Mouse (Mus musculus): ENCODE measurements at regions not wholly inside any gene's neighbourhood (a gene's known extent, or its start where the extent isn't known, plus 50 kb on each side); places are given as distances from the start of the nearest gene placed in this dataset.

- DNase-seq (ENCODE audit: low spot score) = no peak
These were observed 288.6 kb downstream of the Plk2 start for GRCm38 (mm10) chr13:110683259-110684041.

DNA sequence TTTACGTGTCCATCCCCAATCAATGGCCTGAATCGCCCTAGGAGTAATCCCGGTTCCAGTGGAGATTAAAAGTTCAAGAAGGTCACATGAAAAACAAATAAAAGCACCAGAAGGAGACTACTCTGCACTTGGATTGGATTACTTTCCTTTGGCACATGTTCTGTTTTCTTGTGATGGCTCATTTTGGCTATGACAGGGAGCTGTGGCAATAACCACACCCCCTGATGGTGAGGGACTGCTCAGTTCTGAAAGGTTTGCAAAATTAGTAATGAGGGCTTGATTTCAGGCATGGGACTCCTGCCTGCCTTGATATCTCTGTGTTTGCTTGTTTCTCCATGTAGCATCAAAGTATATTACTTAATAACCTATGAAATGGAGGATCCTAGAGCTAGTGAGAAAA, 293.9 kb downstream of the Plk2 start:
- no peak for DNase-seq (ENCODE audit: low spot score)

DNA sequence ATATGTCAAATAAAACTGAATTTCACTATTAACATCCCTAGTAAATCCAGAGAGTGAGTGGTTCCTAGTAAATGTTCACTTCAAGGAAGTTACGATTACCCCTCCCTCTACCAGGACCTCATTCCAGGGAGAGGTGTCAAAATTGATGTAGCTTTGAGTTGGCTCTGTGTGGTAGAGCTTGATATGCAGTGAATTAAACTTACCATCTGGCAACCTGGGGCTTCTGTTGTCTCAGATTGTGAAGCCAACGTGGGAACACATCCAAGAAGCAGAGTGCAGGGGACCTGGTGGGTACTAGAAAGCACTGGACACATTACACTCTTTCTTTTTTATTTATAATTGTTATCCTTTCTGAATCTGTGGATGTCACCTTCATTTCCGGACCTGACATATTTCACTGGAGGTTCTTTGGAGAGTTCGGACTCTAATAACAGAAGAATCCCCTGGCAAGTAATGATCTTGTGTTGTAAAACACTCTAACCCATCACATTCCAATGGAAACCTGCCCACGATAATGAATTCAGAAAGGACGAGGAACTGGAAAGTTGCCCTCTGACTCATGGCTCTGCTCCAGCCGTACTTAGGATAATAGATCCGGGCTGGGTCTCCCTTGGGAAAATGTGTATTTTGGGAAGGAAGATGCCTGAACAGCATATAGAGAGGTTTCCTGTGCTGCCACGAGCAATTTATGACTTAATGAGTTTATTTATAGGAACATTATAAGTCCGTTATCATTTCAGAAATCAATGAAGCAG, 295.8 kb downstream of the Plk2 start:
- DNase-seq (ENCODE audit: low spot score) = no peak

- DNase-seq (ENCODE audit: low spot score) = no peak
These were observed 297.9 kb downstream of the Plk2 start for GRCm38 (mm10) chr13:110692696-110693095.

GRCm38 (mm10) chr13:110694876-110695275, 300.0 kb downstream of the Plk2 start:
- no peak for DNase-seq (ENCODE audit: low spot score)

DNA sequence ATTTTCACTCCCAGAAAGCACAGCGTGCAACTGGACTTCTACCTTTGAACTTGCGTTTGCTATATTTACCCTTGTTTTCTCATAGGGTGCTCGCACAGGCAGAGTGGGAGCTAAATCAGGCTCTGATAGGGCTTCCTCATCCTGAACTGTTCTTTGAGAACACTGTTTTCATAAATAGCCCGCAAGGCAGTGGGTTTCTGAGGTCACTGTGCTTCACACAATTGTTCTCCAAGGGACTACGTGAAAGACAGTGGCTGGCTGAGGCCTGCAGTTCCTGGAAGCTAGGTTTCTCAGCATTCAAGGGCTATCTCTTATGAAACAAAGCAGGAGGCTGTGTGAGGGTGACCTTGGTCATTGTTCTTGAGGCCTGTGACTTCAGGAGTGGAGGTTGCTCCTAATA, 301.7 kb downstream of the Plk2 start:
- no peak for DNase-seq (ENCODE audit: low spot score)

GRCm38 (mm10) chr13:110704261-110704660, 309.4 kb downstream of the Plk2 start:
- no peak for DNase-seq (ENCODE audit: low spot score)

DNA sequence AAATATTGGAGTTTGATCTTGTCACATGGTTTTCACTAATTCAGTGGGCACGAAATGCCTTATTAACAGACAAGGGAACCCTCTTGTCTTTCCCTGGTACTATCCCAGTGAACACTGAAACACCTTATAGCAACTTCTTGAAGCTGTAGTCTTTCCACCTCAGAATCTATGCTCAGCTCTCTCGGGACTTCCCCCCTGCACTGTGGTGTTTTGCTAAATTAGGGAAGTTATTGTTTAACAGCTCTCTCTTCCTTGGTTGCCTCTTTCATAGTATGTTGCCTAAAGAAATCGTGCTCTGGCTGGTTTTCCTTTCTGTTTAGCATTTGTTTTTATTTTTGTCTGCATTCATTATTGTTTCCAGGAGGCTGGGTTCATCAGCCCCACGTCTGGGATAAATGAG, 316.0 kb downstream of the Plk2 start:
- no peak for DNase-seq (ENCODE audit: low spot score)

DNA sequence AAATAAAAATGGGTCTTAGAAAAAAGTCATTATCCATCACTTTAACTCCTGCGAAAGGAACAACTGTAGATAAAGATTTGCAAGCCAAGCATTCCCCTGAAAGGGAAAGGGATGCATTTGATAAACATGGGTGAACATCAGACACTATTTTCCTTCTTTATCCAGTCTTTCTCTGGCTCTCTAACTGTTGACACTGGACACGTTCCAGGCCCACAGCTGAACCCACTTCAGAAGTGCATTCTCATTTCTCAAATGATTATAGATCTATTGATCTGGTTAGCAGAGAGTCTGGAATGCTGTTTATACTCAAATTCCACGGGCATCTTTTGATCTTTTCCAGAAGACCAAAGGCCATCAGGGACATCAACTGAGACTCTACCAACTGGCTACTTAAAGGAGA, 317.7 kb downstream of the Plk2 start:
- peak; percentile 11 for DNase-seq (ENCODE audit: low spot score)

DNA sequence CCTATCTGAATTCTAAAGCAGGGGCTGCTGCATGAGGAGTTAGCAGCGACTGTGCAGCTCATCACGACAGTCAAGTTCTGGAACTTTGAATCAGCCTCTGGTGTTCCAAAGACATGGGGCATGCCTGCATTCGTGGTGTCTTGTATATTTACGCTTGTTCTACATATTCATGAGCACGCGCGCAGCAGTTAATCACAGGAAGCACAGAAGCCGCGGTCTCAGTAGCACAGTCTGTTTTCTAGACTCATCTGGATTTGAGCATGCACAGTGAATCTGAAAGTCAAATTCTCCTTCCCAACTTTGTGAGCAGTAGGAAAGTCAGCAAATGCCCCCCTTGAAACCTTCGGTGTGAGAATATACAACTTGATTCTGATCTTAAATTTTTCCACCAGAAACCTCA, 327.3 kb downstream of the Plk2 start:
- no peak for DNase-seq (ENCODE audit: low spot score)

DNA sequence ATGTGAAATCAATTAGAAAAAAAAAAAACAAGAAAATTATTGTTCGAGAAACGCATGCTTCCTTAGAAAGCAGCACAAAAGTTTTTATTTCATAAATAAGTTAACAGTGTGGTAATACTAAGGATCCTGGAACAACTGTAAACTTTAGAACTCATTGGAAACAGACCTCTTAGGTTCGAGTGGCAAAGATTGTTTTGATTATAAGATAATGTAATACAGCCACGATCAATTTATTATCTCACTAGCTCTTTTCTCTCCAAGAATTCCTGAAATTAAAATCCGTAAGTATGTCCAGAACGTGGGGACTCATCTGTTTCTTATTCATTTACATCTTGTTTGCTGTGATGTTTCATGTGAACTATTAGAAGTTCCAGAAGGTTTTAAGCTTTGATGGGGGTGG, 327.9 kb downstream of the Plk2 start:
- DNase-seq (ENCODE audit: low spot score) = no peak

DNA sequence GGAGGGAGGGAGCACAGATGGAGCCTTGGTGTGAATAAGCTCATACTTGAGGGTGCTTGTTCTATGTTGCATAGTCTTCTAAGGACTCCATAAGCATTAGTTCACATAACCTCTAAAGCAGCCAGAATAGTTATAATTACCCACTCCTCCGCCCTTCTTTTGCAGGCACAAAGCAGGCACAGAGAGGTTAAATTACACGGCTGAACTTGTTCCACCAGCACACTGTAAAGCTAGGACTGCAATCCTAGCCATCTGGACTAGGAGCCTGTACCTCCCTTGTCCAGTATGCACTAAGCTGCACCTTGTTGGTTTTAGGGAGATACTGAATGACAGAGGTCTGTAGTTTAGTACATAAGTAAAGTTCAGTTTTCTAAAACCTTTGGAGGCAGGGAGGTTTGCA, 330.0 kb downstream of the Plk2 start:
- no peak for DNase-seq (ENCODE audit: low spot score)

GRCm38 (mm10) chr13:110725821-110726220, 331.0 kb downstream of the Plk2 start:
- DNase-seq (ENCODE audit: low spot score) = no peak

DNA sequence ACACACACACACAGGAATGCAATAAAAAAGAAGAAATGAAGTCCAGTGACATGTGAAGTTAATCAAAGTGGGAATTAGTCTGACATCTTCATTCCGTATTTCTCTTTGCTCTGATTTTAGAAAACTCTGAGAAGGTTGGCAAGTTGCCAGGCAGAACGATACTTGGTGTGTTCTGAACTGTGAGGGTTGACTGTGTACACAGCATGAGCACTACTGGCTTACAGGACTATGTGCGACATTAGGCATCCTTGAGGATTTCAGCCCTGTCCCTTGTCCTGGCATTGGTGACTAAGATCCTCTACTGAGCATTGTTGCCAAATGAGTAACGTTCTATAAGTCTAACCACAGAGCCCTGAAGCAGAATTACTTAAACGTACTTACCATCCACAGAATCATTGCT, 340.7 kb downstream of the Plk2 start:
- DNase-seq (ENCODE audit: low spot score) = no peak

- DNase-seq (ENCODE audit: low spot score) = no peak
These were observed 346.8 kb downstream of the Plk2 start for GRCm38 (mm10) chr13:110741576-110742206.

GRCm38 (mm10) chr13:110747223-110747868, 352.5 kb downstream of the Plk2 start:
- no peak for DNase-seq (ENCODE audit: low spot score)

- no peak for DNase-seq (ENCODE audit: low spot score)
These were observed 357.9 kb downstream of the Plk2 start for GRCm38 (mm10) chr13:110752746-110753145.

- no peak for DNase-seq (ENCODE audit: low spot score)
These were observed 359.7 kb downstream of the Plk2 start for GRCm38 (mm10) chr13:110754548-110754947.

GRCm38 (mm10) chr13:110756877-110757276, 362.0 kb downstream of the Plk2 start:
- DNase-seq (ENCODE audit: low spot score) = no peak

DNA sequence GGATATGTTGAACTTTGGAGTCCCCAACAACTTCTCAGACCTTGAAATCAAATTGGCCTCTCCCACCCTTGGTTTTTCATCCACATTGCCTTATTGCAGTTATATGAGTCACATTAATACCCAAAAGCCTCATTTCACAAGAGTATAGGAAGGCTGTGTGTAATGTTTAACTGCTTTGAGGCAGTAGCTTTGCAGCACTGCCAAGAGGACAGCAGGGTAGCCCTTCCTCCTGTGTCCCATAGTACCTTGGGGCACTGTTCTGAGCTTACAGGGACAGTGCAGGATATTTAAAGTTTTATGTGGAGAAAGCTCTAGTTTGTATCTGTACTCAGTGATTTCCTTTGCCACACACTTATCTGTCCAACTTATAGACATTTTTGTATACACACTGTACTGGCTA, 374.4 kb downstream of the Plk2 start:
- no peak for DNase-seq (ENCODE audit: low spot score)

DNA sequence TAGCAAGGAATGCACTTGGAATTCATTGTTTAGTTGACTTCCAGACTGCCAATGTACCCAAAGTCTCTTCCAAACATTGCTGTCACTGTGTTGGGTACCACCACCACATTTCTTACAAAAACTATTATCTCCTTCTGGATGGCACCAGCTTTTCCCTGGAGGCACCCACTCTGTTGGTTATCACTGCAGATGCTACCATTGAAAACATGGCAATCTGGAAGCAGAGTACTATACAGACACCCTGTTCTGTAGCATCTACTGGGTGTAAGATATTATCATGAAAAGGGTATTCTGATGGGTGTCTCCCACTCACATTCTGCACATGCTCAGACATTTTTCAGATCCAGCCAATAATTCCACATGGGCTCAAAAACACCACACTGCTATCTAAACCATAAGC, 380.4 kb downstream of the Plk2 start:
- DNase-seq (ENCODE audit: low spot score) = no peak

GRCm38 (mm10) chr13:110784162-110784785, 389.4 kb downstream of the Plk2 start:
- no peak for DNase-seq (ENCODE audit: low spot score)

All from ovary, postnatal 14 days (tissue).